Mouse (Mus musculus): ENCODE measurements at regions not wholly inside any gene's neighbourhood (a gene's known extent, or its start where the extent isn't known, plus 50 kb on each side); places are given as distances from the start of the nearest gene placed in this dataset.

DNA sequence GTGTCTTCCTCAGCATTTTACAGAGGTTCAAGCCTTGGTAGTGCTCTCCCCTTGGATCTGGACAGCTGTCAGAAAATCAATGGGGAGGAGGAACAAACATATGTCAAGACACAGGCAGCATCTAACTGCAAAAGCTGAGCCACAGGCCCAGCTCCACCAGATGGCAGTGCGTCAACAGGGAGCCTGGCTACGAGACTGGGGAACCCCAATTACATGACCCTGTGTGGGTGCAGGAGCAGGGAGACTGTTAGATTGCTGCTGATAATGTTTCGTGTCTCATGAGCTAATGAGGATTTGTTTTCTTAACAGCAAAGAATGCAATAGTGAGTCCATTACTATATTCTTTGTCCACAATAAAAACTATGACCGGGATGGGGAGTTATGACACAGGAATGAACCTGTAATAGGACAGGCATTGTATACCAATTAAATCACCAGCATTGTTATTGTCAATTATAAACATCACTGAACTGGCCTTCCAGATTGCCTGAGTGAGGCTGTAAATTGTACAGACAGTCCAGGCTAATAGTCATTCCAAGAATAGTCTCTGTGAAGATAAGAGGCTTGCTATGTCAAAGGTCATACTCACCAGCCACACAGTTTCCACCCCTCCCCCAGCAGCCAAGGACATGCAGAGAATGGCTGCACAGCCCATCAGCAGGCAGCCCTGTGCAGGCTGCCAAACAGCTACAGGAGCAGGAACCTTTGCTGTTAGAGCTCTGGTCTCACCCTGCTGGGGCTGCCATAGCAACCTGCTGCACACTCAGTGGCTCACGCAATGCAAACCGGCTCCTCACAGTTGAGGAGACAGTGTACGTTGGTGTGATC is 58.8 kb upstream of the Barx2 start:
- peak; percentile 85 for DNase-seq (ENCODE audit: low spot score)

DNA sequence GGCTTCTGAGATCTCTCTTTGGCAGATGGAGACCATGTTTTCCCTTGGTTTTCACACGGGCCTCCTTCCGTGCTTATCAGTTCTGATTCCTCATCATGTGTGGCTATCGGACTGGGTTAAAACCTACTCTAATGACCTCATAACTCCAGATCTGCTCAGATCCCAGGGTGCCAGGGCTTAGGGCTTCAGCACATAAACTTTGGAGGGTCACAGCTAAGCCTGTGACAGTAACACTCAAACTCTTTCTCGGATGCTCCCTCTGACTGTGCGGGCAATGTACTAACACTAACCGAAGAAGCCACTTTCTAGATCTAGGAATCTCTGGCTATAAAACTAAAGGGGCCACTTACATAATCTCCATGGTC is 59.3 kb upstream of the Barx2 start:
- no peak for DNase-seq (ENCODE audit: low spot score)

DNA sequence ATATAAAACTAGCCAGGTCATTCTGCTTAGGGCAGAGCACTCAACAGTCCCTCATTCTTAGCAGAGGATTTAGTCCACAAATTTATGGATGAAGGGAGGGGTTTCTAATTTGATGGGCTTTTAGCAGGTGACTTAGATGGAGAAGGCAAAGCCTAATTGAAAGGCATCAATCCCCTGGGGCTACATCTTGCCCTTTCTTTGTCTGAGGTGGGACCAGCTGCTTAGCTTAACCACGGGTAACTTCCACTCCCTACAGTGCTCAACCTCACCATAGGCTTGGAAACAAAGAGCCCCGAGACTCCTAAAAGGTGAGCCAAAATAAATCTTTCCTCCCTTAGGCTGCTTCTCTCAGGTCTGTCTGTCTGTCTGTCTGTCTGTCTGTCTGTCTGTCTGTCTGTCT is 62.9 kb upstream of the Barx2 start:
- no peak for DNase-seq (ENCODE audit: low spot score)

DNA sequence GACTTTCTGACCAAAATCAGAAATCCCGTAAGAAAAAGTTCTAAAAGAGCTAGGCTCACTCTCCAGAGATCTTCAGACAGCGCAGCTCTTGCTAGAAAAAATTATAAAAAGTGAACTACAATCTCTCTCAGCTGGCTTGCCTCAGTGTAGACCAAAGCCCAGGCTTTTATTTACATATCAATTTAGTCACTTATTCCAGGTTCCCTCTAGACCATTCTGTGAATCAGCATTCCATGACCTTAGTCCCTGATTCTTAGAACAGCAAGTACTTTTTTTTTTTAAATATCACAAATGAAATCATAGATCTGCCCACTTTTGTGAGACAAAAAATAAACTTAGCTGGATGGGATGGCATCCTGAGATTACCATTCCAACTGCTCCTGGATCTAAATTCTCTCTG is 64.8 kb upstream of the Barx2 start:
- no peak for DNase-seq (ENCODE audit: low spot score)

DNA sequence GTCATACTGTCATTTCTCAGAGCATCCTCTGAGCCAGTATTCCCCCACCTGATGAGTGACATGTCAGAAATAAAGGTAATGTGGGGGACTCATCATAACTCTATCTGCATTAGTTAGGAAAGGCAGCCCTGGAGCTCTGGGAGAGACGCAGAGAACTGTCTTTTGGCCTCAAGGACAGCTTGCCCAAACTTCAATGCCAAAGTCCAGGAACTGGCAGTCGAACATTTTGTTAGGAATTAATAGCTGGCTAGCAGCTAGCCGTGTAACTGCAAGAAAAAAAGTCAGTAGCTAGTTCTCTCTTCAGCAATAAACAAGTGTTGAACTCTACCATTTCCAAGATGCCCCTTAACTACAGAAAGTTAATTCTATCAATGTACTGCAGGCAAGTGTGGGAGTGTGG is 65.9 kb upstream of the Barx2 start:
- DNase-seq (ENCODE audit: low spot score): no peak

DNA sequence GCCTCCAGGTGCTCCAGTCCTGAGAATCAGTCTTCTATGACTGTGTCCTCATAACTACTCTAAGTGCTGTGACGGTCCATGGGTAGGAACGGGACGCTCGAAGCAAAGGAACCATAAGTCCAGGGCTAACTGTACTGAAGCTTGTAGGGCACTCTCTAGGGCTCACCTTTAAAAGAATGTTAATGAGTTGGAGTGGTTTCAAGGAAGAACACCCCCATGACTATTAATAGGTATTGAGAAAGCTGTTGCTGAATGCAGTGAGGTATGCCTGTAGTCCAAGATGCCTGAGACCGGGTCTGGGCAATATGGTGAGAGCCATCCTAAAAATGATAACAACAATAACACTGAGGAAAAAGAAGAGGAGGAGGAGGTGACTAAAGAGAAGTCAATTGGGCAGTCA is 67.2 kb upstream of the Barx2 start:
- no peak for DNase-seq (ENCODE audit: low spot score)

DNA sequence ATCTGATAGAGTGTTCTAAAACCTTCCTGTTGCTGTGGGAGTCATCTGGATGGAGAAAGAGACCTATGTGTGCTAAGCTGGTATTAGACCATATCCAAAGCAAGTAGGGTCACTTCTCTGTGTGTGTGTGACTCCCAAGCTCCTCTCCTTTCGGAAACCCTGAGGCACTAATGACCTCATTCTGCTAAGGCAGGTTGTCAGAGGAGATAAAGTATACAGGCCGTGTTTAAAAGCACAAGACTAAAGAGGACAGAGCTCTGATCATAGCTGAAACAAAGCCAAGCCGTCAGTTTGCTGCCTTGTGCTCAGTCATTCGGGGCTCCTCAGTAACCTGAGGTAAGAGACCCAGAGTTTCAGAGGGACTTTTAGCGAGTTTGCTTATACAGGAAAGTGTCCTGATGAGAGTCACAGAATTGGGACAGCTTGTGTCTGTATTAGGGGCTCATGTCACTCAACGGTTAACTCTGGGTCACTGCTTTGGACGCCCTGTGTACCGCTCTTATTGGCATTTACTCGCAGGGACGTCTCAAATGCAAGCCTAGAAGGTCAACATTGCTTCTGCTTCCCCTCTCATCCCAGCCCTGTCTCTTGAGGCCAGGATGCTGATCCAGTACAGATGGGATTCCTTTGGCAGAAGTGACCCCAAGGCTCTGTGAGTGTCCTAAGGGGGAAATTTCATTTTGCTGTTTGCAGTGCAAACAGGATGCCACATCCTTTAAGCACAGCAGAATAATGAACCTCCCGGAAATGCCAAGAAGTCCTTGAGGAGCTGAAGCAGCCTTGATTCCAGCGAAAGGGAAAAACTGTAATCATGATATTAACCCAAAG is 70.7 kb upstream of the Barx2 start:
- DNase-seq (ENCODE audit: low spot score): peak; percentile 41

DNA sequence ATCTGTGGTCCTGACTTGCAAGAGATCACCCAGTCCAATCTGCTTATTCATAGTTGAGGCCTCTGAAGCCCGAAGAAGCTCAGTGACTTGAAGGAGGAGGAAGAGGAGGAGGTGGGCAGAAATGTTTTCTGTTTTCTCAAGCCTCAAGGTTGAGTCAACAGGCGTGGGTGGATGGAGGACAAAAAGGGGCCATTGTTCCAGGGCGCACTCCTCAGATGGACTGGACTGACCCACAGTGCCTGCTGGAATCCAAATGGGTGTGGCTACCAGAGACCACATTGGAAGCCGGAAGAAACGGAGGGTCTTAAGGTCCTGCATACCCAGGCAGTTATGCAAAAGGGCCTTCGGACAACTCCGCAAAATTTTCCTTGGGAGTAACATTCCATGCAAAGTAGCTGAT is 75.6 kb upstream of the Barx2 start:
- DNase-seq (ENCODE audit: low spot score): no peak

DNA sequence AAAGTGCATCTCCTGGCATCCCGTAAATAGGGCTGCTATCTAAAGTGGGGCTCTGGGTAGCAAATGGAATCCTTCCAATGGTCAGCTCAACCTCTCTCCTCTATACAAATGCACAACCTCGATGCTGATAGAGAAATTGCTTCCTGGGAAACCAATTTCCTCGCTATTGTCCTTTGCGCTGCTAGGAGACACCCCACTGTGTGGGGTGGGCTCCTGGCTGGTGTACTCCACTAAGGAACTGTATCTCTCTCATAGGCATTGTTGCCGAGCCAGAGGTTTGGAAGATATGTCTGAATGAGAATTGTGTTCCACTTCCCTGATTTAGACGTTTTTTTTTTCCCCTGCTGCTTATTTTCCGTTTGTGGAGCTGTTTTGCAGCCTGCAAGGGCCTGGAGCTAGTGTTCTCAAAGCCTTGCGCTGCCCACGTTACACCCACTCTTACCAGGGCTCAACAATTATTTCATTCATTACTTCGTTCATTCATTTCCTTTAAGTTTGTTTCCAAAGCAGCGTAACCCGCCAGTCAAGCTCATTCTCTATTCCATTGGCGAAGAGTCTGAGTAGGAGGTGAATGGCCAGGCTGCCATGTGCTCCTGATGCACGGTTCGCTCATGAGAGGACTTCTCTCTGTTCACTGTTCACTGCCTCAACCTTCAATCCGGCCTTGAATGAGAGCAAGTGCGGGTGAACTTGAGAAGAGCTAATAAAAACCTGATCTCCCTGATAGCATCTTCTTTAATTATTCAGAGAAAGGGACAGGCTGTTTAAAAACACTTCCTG is 76.5 kb upstream of the Barx2 start:
- no peak for DNase-seq (ENCODE audit: low spot score)

DNA sequence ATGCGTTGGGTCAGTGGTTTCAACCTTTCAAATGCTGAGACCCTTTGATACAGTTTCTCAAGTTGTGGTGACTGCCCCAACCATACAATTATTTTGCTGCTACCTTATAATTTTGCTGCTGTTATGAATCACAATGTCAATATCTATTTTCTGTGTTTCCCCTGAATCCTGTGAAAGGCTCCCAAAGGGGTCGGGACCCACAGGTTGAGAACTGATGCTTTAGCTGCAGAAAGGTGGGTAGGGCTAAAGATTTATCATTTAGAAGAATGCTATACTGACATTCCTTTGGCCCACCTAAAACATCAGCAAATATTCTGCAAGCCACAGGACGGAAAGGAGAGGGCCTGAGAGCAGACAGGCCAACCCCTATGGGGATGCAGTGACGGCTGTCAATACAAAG is 77.2 kb upstream of the Barx2 start:
- DNase-seq (ENCODE audit: low spot score): no peak

DNA sequence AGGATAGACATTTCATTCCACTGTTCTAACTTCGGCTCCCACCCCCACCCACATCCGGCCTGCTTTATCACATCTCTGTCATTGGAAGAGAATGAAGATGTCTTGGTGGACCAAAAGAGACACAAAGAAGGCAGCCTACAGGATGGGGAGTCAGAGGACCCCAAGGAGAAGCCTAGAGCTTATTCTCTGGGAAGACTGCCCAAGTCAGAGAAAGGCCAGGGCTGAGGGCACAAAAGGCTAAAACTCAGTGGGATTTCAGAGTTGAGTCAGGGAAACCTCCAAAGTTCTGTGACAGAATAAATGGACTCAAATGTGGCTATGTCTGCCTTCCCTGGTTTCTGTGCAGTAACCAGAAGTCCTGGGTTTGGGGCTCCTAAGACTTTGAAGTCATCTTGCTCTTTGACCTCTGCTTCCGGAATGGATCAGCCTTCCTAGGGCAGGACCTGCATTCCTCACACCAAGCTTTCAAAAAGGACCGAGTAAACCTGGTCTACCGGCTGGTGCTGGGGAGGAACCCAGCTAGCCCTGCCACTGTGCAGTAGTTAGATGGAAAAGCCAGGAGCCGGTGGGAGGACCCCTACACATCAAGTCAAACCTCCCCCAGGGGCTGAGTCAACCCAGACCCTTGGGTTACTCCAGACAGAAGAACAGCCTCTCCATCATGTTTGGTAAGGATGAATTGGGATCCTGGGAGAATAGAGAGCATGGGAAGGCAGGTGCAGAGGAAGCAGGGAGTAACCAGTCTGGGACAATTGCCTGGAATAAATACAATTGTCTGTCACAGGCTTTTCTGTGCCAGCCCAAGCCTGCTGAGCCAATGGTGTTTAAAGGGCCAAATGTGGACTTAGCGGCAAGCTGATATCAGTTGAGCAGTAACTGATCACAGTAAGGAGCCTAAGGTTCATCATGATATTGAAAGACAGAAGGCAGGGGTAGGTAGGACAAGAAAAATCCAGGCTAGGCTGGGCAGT is 80.7 kb upstream of the Barx2 start:
- no peak for DNase-seq (ENCODE audit: low spot score)

DNA sequence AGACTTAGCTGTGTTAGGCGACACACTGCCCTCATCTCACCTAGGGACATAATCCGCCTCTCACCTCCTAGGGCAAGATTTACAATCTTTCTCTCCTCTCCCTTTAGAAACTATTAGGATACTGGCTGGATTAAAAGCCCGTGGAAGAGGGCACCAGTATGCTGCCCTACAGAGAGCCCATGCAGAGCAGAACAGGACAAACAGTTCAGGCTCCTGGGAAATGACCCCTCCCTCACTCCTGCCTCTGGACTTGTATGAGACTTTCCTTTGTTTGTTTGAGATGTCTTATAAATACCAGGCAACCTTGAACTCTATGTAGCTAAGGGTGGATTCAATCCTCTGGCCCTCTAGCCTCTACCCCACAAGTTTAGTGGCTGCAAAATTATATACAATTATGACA is 81.8 kb upstream of the Barx2 start:
- DNase-seq (ENCODE audit: low spot score): no peak

DNA sequence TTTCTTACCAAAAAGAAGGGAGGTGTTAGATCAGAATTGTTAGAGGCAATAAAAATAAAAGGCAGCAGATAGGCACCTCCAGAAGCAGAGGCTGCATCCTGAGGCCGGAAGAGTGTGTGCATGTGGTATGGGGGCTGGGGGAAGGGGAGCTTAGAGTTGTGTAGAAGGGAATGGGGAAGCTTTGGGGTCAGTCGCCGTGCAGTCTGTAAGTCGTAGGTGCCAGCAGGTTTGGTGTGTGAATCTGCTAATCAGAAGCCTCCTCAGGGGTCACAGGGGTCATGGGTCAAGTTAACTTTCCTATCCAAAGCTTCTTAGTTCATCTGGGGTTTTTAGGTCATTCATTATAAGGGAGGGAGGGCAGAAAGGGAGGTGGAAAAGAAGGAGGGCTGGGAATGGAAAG is 82.4 kb upstream of the Barx2 start:
- DNase-seq (ENCODE audit: low spot score): no peak

DNA sequence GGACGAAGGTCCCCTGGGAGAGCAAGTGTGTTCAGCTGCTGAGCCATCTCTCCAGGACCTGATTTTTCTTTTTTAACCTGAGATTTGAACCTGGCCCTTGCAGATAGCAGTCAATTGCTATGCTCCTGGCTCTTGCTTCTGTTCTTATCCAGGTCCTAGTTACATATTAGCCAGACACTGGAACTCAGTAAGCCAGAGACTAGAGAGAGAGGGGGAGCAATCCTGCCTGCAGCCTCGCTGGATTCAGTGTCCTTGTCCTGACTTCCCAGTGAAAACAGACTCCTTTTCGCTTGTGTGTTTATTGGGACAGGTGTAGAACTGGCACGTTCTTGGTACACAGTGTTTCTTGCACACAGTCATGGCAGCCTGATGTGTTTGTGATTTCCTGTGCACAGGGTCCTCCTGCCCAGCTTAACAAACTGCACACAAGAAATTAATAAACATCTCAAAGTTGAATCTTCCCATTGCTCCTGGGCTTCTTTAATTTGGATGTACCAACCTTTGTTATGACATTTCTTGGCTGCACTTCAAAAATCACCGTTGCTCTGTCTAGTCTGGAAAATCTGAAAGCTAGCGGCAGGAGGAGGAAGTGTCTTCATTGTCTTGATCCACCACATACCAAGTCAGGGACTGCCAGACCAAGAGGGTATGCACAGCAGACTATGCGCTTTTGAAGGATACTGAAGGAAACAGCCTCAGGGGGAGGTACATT is 83.4 kb upstream of the Barx2 start:
- no peak for DNase-seq (ENCODE audit: low spot score)

DNA sequence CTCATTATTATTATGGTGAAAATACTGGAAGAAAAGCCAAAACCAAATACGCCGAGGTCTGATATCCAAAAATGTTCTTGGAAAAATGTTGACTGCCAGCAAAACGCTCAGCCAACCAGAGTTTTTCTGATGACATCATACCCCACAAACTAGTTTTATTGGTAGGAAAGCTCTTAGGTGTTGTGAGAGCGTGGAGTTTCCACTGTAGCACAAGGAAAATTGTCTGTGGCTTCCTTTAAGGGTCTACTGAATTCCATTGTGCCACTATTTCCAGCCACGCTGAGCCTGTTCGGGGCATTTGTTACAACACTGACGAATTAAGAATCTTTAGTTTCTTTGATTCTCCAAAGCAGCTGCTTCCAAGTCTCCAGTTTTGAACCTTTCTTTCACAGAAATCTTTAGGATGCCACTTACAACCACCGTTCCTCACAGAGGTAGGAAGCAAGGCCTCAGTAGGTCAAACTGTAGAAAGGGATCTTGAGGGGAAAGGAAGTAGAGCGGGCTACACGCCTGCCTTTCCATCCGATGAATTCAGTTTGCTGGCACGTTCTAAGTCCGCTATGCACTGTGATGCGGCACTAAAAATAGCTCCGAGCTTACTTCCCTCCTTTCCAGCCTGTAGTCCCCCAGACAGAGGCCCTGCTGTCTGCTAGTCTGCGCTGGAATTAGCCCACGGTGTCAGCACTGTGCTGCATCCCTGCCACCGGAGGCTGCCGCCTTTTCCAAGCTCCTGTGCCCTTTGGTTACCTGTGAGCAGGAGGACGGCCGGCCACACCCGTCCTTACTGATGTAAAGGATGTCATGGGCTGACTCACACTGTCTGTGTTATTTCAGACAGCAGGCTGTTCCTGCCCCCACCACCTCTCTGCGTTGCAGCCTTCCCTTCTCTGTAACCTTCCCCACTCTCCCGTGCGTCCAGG is 84.2 kb upstream of the Barx2 start:
- no peak for DNase-seq (ENCODE audit: low spot score)

DNA sequence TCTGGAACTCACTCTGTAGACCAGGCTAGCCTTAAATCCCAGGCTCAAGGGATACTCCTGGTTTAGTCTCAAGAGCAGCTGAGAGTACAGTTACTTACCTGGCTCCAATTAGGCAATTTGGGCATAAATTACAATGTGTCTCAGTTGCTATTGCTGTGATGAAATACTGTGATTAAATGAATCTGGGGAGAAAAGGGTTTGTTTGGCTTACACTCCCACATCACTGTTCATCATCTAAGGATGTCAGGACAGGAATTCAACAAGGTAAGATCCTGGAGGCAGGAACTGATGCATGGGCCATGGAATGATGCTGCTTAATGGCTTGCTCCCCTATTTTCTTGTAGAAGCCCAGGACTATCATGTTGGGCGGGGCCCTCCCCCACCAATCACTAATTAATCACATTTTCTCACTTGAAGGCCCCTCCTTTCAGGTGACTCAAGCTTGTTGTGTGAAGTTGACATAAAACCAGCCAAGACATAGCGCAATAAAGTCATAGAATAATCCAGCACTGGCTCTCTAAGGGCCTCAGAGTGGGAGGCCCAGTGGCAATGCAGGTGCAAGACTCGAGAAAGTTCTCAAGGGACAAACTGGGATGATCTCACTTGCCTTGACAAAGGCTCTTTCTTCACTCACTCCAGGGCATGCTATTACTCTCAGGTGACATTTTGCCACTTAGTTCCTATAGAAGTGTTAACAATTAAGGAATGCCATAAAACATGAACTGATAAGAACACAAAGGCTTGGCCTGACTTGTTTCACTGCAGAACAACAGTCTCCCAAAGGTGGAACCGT is 85.4 kb upstream of the Barx2 start:
- no peak for DNase-seq (ENCODE audit: low spot score)

DNA sequence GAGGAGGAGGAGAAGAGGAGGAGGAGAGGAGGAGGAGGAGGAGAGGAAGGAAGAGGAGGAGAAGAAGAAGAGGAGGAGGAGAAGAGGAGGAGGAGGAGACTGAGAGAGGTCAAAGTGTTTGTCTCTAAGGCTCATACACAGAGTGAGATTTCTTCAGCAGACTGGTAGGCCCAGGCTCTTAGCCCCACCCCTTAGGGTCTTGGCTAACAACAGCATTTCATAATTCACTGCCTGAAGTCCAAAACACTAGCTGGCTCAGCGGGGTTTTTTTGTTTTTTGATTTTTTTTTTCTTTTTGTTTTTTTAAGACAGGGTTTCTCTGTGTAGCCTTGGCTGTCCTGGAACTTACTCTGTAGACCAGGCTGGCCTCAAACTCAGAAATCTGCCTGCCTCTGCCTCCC is 86.5 kb upstream of the Barx2 start:
- DNase-seq (ENCODE audit: low spot score): no peak

DNA sequence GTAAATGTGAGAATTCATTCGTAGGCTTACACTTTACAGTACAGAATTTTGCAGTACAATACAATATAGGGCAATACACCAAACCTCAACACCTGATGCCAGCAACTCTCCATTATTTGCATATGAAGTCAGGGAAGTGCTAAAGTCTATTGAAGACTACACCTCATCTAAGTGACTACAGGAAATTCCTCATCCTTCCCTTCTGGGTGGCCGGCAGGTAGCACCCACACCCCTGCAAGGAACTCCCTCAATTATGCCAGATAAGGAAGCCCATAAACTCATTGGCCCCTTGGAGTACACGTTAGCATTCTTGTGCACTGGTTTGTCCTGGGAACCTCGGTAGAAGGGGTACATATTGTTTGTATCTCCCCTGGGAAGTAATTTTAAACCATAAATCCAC is 89.7 kb upstream of the Barx2 start:
- DNase-seq (ENCODE audit: low spot score): no peak

DNA sequence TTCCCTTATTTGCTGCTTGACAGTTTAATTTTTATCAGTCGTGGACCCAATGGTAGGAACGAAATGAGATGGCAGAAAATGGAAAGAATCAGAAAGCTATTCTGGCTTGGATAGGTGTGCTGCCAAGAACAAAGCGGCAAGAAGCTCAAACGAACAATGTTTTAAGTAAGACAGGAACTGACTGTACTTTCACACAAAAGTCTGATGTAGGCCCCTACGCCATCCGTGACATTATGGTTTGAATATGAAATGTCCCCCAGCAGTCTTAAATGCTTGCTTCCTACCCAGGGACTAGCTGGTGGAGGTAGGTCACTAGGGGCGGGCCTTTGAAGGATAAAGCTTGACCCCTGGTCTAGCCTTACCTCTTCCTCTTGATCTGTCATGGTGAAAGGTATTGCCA is 90.5 kb upstream of the Barx2 start:
- no peak for DNase-seq (ENCODE audit: low spot score)
